8 mouse cellular contexts compared by ENCODE assay signal in genomic region chr10:22479860-22480259, GRCm38 (mm10).
DNase-seq lines count a peak whose midpoint lies in the region; ATAC-seq and TF ChIP-seq lines count a peak whose summit lies in the region.
"Not testable (repeated sequence)": the region's sequence is repeated elsewhere in the genome, so short reads cannot be mapped to it uniquely, and the experiment has no call there.

No protein-coding gene starts in this region.

- not testable (repeated sequence) for H3K9ac ChIP-seq in forebrain, embryonic 13.5 days; neural tube, embryonic 14.5 days (replicated peaks; ENCODE audit: low read depth, low read length)

- H3K27me3 ChIP-seq in cerebellum, adult 2 months (ENCODE audit: control insufficient read depth, insufficient read depth, low read length); forebrain, embryonic 13.5 days; hindbrain, embryonic 10.5 days (ENCODE audit: insufficient read depth, poor library complexity, severe bottlenecking); neural tube, embryonic 14.5 days (ENCODE audit: control insufficient read depth, insufficient read depth, low read length): not testable (repeated sequence)

- not testable (repeated sequence) for H3K36me3 ChIP-seq in forebrain, embryonic 13.5 days (ENCODE audit: poor library complexity, severe bottlenecking); hindbrain, embryonic 10.5 days; neural tube, embryonic 14.5 days (ENCODE audit: control insufficient read depth, insufficient read depth, low read length)

- H3K27ac ChIP-seq in cerebellum, adult 2 months (ENCODE audit: insufficient read depth, low read length); forebrain, embryonic 13.5 days; hindbrain, embryonic 10.5 days; neural tube, embryonic 14.5 days (ENCODE audit: low read depth, low read length): not testable (repeated sequence)

- TF ChIP-seq CTCF in cerebellum, adult 2 months (IDR thresholded peaks at IDR 0.05; ENCODE audit: borderline replicate concordance, insufficient read depth, low read depth, low read length) = peak; percentile 66
- peak; percentile 48 for TF ChIP-seq CTCF in lung, adult 2 months (IDR thresholded peaks at IDR 0.05; ENCODE audit: insufficient read depth, low read length)

- H3K9me3 ChIP-seq in forebrain, embryonic 13.5 days (replicated peaks); hindbrain, embryonic 10.5 days; neural tube, embryonic 14.5 days (ENCODE audit: control insufficient read depth, low read length): not testable (repeated sequence)

- peak; percentile 45 for DNase-seq in Muller cell, postnatal 12 days (ENCODE audit: inconsistent ontology term)
- DNase-seq in cerebellum, adult 2 months = peak; percentile 9 to 20
- DNase-seq in hindbrain, embryonic 10.5 days (ENCODE audit: low spot score) = peak; percentile 69
- DNase-seq in layer of hippocampus, adult 18-20 months (ENCODE audit: low spot score in 2 of 2) = peak; percentile 11 to 45
- DNase-seq in lung, adult 2 months = not testable (repeated sequence)
- peak; percentile 28 for DNase-seq in thymus, postnatal 14 days

- ATAC-seq in forebrain, embryonic 13.5 days = peak; percentile 81
- ATAC-seq in neural tube, embryonic 14.5 days (ENCODE audit: low read depth) = peak; percentile 82; the same call in 1 of the 2 replicates

- not testable (repeated sequence) for TF ChIP-seq POLR2A in cerebellum, adult 2 months (IDR thresholded peaks at IDR 0.05; ENCODE audit: borderline replicate concordance, insufficient read depth, low read length); lung, adult 2 months (IDR thresholded peaks at IDR 0.05; ENCODE audit: borderline replicate concordance, extremely low read depth, low read depth, low read length)

- 2% methylated on average over 4 of the region's 4 CpGs for WGBS in cerebellum, adult 2 months
- 6% methylated on average over 4 of the region's 4 CpGs for WGBS in forebrain, embryonic 13.5 days
- 4% methylated on average over 4 of the region's 4 CpGs for WGBS in hindbrain, embryonic 10.5 days
- WGBS in lung, adult 2 months = under 1% methylated on average over 4 of the region's 4 CpGs
- 3% methylated on average over 4 of the region's 4 CpGs for WGBS in neural tube, embryonic 14.5 days

- not testable (repeated sequence) for H3K4me3 ChIP-seq in cerebellum, adult 2 months (replicated peaks; ENCODE audit: insufficient read depth, low read depth, low read length); forebrain, embryonic 13.5 days; hindbrain, embryonic 10.5 days; lung, adult 2 months (replicated peaks; ENCODE audit: extremely low read depth, low read depth, low read length); neural tube, embryonic 14.5 days (ENCODE audit: low read depth, low read length)

- H3K4me2 ChIP-seq in forebrain, embryonic 13.5 days; neural tube, embryonic 14.5 days (ENCODE audit: low read depth, low read length): not testable (repeated sequence)

- not testable (repeated sequence) for H3K4me1 ChIP-seq in cerebellum, adult 2 months (ENCODE audit: control insufficient read depth, insufficient read depth, low read length); forebrain, embryonic 13.5 days; hindbrain, embryonic 10.5 days (replicated peaks); lung, adult 2 months (ENCODE audit: control insufficient read depth, insufficient read depth, low read length); neural tube, embryonic 14.5 days (ENCODE audit: control insufficient read depth, insufficient read depth, low read length)
